Mouse (Mus musculus) layer of hippocampus, adult 2 months (tissue): ENCODE measurements around the gene Mrpl36. TPM values are rescaled to one million over a fixed set of nuclear protein-coding genes. Genes with fewer than 3 reads are reported as not detected.

ENCODE experiments used
- DNase-seq, 2 experiments: peaks; one replicate each; pipeline ENCODE4 v3.0.0; 2022; ENCODE audit warnings: low spot score in 2 of 2
- H3K27ac ChIP-seq: fragments of 200-600 bp; 2 replicates; pipeline ENCODE4 v1.8.1; 2022
- H3K4me3 ChIP-seq: fragments of 200-600 bp; 2 replicates; pipeline ENCODE4 v1.8.1; 2022; ENCODE audit warnings: mild to moderate bottlenecking
- CTCF ChIP-seq: fragments of 200-600 bp; conservative IDR thresholded peaks from 2 replicates; pipeline ENCODE4 v1.8.1; 2022; ENCODE audit warnings: antibody characterized with exemption, mild to moderate bottlenecking, moderate library complexity
- total RNA-seq, 2 experiments: library from RNA; stranded (reverse); gene quantifications; 2 replicates each; pipeline ENCODE4 v1.2.3; 2021

The Mrpl36 gene
- total RNA-seq, 2 experiments from 2014 or later = 34.3 to 40.8 TPM

- no peak overlapping the region for H3K4me3 ChIP-seq
- H3K27ac ChIP-seq = no peak overlapping the region
- TF ChIP-seq CTCF = peak; percentile 46
- DNase-seq = no peak
Measured at GRCm38 (mm10) chr13:73351910-73352309, 23.6 kb downstream of the Mrpl36 start.

DNA sequence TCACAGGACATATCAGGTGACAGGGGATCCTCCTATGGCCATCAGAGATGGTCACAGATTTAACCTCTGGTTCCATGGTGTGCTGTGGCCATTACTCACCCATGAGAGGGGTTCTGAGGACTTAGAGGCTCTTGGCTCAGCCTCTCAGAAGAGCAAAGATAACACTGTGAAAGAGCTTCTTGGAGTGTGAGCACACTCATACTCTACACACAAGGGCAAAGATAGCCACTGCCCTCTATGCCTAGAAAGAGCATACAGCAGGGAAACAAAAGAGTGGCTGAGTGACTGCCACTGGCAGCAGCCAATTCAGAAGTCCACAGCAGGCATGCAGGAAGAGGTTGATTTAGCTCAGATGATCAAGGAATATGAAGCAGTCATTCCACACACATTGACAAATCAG, 24.2 kb downstream of the Mrpl36 start:
- no peak overlapping the region for H3K27ac ChIP-seq
- no peak for TF ChIP-seq CTCF
- no peak for DNase-seq
- H3K4me3 ChIP-seq = no peak overlapping the region

DNA sequence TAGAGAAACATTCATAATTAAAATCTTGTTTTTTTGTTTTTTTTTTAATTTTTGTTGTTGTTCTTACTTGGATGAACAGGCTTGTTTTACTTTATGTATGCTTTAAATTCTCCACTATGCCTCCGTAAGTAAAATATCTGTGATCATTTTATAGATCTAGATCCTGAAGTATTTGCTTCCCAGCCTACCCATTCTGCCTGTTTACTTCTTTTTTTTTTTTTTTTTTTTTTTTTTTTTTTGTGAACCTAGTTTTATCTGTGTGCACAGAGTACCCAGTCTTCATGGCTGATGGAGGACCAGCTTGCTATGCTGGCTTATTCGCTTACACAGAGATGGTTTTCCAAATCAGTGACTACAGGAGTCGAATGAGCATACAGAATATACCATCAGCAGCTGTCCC, 28.8 kb downstream of the Mrpl36 start:
- no peak for DNase-seq
- Histone ChIP-seq H3K27ac (no peak overlapping the region), H3K4me3 (no peak overlapping the region)
- TF ChIP-seq CTCF = no peak

GRCm38 (mm10) chr13:73373367-73373766, 45.1 kb downstream of the Mrpl36 start:
- H3K27ac ChIP-seq = no peak overlapping the region
- TF ChIP-seq CTCF = no peak
- H3K4me3 ChIP-seq = no peak overlapping the region
- no peak for DNase-seq

DNA sequence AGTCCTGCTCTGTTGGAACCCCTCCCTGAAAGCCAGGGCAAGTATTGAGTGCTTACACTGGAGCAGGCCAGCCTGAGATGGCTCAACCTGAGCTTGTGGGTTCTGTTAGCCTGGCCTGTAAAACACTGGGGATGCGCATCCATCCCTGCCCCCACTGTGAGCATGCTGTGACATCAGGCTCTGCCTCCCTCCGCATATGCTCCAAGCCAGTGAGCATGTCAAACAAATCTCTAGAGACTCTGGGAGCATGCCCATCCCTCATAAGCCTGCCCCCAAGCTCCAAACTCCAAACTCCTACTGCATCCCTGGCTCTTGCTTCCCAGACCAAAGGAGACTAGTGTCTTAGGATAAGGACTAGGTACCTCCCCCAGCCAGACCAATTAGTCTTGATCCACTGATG, 46.3 kb downstream of the Mrpl36 start:
- no peak for DNase-seq
- no peak overlapping the region for H3K4me3 ChIP-seq
- H3K27ac ChIP-seq = no peak overlapping the region
- no peak for TF ChIP-seq CTCF

DNA sequence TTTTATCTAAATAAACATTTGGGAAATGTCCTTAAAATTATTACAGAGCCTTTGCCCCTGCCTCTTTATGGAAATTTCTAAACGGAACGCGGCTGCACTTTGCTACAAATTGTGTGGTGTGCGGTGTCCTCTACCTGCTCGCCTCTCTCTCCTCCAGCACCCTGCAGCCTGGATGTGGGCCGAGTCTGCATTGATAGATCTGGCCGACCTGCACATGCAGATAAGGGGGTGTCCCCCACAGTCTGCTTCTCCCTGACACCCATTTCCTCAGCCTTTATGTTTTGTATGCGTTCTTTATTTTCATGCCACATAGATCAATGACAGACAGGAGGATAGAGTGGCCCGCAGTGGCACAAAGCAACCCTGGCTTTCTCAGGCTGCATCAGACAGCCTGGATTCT, 49.3 kb downstream of the Mrpl36 start:
- no peak for DNase-seq
- no peak overlapping the region for H3K4me3 ChIP-seq
- TF ChIP-seq CTCF = no peak
- H3K27ac ChIP-seq = no peak overlapping the region

Other genes with a start within 250 kb of the Mrpl36 start
- not detected for gene Irx4, start 68.0 kb upstream of the Mrpl36 start, total RNA-seq
- 100 to 1,000 TPM; 156 to 172 TPM for gene Ndufs6, start within 50 bp of the Mrpl36 start, total RNA-seq
- 10 to 100 TPM; 36.6 to 39.5 TPM for gene Lpcat1, start 138.7 kb downstream of the Mrpl36 start, total RNA-seq
- under 1 TPM in 1 of 2 experiments, not detected in 1; 0.20 TPM for gene Slc6a3, start 208.2 kb downstream of the Mrpl36 start, total RNA-seq